Mouse (Mus musculus) limb, embryonic 12.5 days (tissue): ENCODE results near the gene Mfsd4b4. TPM values are rescaled to one million over a fixed set of nuclear protein-coding genes. Genes with fewer than 3 reads are reported as not detected.

Experiments used
- ATAC-seq: fragments of 200-750 bp; cut with Nextera tagmentation; 2 replicates; pipeline ENCODE4 v1.8.0; 2017; ENCODE audit warnings: low read depth, moderate TSS enrichment; ENCODE audit not compliant: insufficient number of reproducible peaks, insufficient read depth, low FRiP score, low TSS enrichment
- H3K27ac ChIP-seq: fragments of 300-500 bp; sonication (generic); 2 replicates; pipeline ENCODE4 v1.5.1; 2016; ENCODE audit warnings: mild to moderate bottlenecking, moderate library complexity
- H3K27me3 ChIP-seq: fragments of 300-500 bp; sonication (generic); 2 replicates; pipeline ENCODE4 v1.6.1; 2016; ENCODE audit warnings: mild to moderate bottlenecking, moderate library complexity
- H3K36me3 ChIP-seq: fragments of 300-500 bp; sonication (generic); 2 replicates; pipeline ENCODE4 v1.6.1; 2016; ENCODE audit warnings: mild to moderate bottlenecking, moderate library complexity
- H3K4me1 ChIP-seq: fragments of 300-500 bp; sonication (generic); replicated peaks from 2 replicates; pipeline ENCODE4 v1.6.1; 2016
- H3K4me2 ChIP-seq: fragments of 300-500 bp; sonication (generic); 2 replicates; pipeline ENCODE4 v1.6.1; 2016; ENCODE audit warnings: mild to moderate bottlenecking, moderate library complexity
- H3K4me3 ChIP-seq: fragments of 300-500 bp; sonication (generic); replicated peaks from 2 replicates; pipeline ENCODE4 v1.5.1; 2016; ENCODE audit warnings: mild to moderate bottlenecking
- H3K9ac ChIP-seq: fragments of 300-500 bp; sonication (generic); replicated peaks from 2 replicates; pipeline ENCODE4 v1.6.1; 2016; ENCODE audit warnings: mild to moderate bottlenecking, moderate library complexity
- H3K9me3 ChIP-seq: fragments of 300-500 bp; sonication (generic); 2 replicates; pipeline ENCODE4 v1.6.1; 2016; ENCODE audit warnings: mild to moderate bottlenecking, moderate library complexity
- WGBS: fragments of 180-500 bp; shearing (Covaris S2); methylation state at CpG from one replicate; pipeline ENCODE4 v1.1.7; 2016; 5-methylcytosine and 5-hydroxymethylcytosine counted together
- polyA plus RNA-seq: library from polyadenylated mRNA; unstranded; fragments of >200 nt; fragmentation: Nextera tagmentation; extraction: Ambion mirVana; gene quantifications from 2 replicates; pipeline ENCODE4 v1.2.1, GENCODE M21; 2016

The Mfsd4b4 gene
- polyA plus RNA-seq, 1 experiment from 2014 or later = 6.9 TPM

- 73% methylated on average over 11 of the region's 11 CpGs for WGBS
- Histone ChIP-seq H3K27ac (no peak overlapping the region), H3K4me2 (no peak overlapping the region), H3K27me3 (no peaks in the 10 kb centered on the region), H3K9ac (no peak overlapping the region), H3K9me3 (no peaks in the 10 kb centered on the region), H3K36me3 (peaks cover 6% of the 10 kb centered on the region; the same call in 1 of the 2 replicates), H3K4me1 (0 out of 2 replicates have a peak, but pooled peaks cover 6% of the 10 kb centered on the region), H3K4me3 (no peak overlapping the region)
- no peak for ATAC-seq
Observed at GRCm38 (mm10) chr10:39893702-39894697, 5.0 kb downstream of the Mfsd4b4 start.

GRCm38 (mm10) chr10:39888621-39889020 lies 10.4 kb downstream of the Mfsd4b4 start:
- Histone ChIP-seq H3K27ac (no peak overlapping the region), H3K4me1 (no peaks in the 10 kb centered on the region), H3K36me3 (peaks cover 6% of the 10 kb centered on the region; the same call in 1 of the 2 replicates), H3K9ac (no peak overlapping the region), H3K27me3 (no peaks in the 10 kb centered on the region), H3K9me3 (no peaks in the 10 kb centered on the region), H3K4me3 (no peak overlapping the region), H3K4me2 (no peak overlapping the region)
- no peak for ATAC-seq
- 63% methylated on average over 3 of the region's 3 CpGs for WGBS

- Histone ChIP-seq H3K9ac (no peak overlapping the region), H3K4me3 (no peak overlapping the region), H3K4me2 (no peak overlapping the region), H3K9me3 (no peaks in the 10 kb centered on the region), H3K4me1 (no peaks in the 10 kb centered on the region), H3K27ac (no peak overlapping the region), H3K36me3 (peaks cover 66% of the 10 kb centered on the region), H3K27me3 (no peaks in the 10 kb centered on the region)
- 85% methylated on average over 2 of the region's 2 CpGs for WGBS
- no peak for ATAC-seq
Observed at GRCm38 (mm10) chr10:39865509-39865908, 33.5 kb downstream of the Mfsd4b4 start.

GRCm38 (mm10) chr10:39842621-39843020 lies 56.4 kb downstream of the Mfsd4b4 start:
- ATAC-seq = no peak
- Histone ChIP-seq H3K27me3 (no peaks in the 10 kb centered on the region), H3K4me3 (no peak overlapping the region), H3K4me2 (no peak overlapping the region), H3K27ac (no peak overlapping the region), H3K9me3 (no peaks in the 10 kb centered on the region), H3K9ac (no peak overlapping the region), H3K36me3 (peaks cover 48% of the 10 kb centered on the region), H3K4me1 (no peaks in the 10 kb centered on the region)
- 78% methylated on average over 1 of the region's 1 CpGs for WGBS

Other genes with a start within 250 kb of the Mfsd4b4 start
- 13.8 TPM in 2 replicates for gene Rev3l, start 167.1 kb downstream of the Mfsd4b4 start, polyA plus RNA-seq
- not detected in 2 replicates for gene Mfsd4b2, start 27.7 kb upstream of the Mfsd4b4 start, polyA plus RNA-seq
- 0.15 and 0.23 TPM in 2 replicates for gene Mfsd4b3, start 60.9 kb upstream of the Mfsd4b4 start, polyA plus RNA-seq
- gene Mfsd4b5, start 87.4 kb upstream of the Mfsd4b4 start, polyA plus RNA-seq = 0.11 and 0.15 TPM in 2 replicates
- gene Mfsd4b1, start 126.0 kb upstream of the Mfsd4b4 start, polyA plus RNA-seq = 0.23 and 0.33 TPM in 2 replicates
- gene Slc16a10, start 243.0 kb upstream of the Mfsd4b4 start, polyA plus RNA-seq = 18.3 and 19.8 TPM in 2 replicates